Mouse (Mus musculus) gonadal fat pad, adult 2 months (tissue): ENCODE measurements around the gene Yipf4. TPM values are rescaled to one million over a fixed set of nuclear protein-coding genes. Genes with fewer than 3 reads are reported as not detected.

Experiments used
- DNase-seq: peaks from one replicate; pipeline ENCODE4 v3.0.0-alpha.2; 2012; ENCODE audit warnings: low read depth
- polyA plus RNA-seq: library from polyadenylated mRNA; depleted of rRNA; stranded (reverse); fragments of >200 nt; gene quantifications from 2 replicates; pipeline ENCODE4 v1.2.3, GENCODE M21; 2012; rRNA removed

Yipf4 gene
- polyA plus RNA-seq, 1 experiment: 30.0 TPM

DNA sequence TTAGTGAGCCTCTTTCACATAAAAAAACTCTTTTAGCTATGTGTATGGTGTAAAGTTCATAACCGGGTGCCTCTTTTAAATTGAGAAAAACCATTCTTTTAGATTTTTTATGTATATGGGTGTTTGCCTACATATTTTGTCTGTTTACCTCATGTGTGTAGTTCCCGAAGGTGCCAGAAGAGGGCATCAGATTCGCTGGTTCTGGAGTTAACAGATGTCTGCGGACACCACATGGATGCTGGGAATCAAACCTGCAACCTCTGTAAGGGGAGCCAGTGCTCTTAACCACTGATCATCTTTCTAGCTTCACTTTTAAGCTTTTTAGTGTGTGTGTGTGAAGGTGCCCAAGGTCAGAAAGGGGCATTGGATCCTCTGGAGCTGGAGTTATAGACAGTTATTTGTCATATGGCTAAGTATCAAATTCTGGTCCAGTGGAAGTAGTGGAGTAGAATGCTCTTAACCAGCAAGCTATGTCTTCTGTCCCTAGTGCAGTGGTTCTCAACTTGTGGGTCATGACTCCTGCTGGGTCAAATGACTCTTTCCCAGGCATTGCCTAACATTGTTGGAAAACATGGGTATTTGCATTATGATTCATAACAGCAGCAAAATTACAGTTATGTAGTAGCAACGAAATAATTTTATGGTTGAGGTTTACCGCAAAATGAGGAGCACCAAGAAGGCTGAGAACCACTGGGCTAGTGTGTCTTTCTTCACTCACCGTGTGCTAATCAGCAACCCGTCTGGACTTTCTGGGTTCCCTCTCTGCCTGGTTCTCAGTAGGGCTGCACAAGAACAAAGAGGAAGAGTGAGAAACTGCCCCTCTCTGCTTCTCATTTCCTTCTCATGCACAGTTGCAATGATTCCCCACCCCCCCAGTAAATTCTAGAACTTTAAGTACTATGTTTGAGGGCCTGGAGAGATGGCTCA, 33.8 kb downstream of the Yipf4 start:
- no peak for DNase-seq

DNA sequence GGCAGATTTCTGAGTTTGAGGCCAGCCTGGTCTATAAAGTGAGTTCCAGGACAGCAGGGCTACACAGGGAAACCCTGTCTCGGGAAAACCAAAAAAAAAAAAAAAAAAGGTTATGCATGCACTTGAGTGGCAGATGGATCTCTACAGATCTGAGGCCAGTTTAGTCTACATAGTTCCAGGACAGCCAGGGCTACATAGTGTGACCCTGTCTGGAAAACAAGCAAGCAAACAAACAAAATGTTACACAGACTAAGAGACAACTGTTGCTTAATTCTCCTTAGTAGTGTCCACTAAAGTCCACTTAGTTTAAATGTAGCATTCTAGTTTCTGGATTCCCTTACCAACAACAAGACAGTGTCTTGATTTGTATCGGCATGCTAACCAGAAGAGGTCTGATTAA, 36.8 kb downstream of the Yipf4 start:
- DNase-seq: no peak

- no peak for DNase-seq
These were observed 37.7 kb downstream of the Yipf4 start for GRCm38 (mm10) chr17:74526806-74527653.

GRCm38 (mm10) chr17:74527729-74528607, 38.7 kb downstream of the Yipf4 start, which contains the start of gene Birc6:
Gene Birc6 (plus strand): TSS chr17:74528295.
- peak; percentile 84 for DNase-seq

- no peak for DNase-seq
These were observed 39.6 kb downstream of the Yipf4 start for GRCm38 (mm10) chr17:74528648-74529532.

DNA sequence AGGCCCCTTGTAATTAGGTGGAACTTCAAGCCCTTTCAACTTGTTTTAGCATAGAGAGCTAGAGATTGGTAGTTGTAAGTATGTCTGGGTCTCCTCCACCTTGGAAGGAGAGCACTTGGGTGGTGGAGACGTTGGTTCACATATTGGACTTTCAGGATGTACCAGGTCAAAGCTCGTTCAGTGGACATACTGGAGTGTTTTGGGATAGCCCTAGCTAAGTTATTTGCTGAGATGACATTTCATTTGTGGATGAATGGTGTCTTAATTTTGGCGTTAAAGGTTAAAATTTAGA, 40.2 kb downstream of the Yipf4 start:
- no peak for DNase-seq

DNA sequence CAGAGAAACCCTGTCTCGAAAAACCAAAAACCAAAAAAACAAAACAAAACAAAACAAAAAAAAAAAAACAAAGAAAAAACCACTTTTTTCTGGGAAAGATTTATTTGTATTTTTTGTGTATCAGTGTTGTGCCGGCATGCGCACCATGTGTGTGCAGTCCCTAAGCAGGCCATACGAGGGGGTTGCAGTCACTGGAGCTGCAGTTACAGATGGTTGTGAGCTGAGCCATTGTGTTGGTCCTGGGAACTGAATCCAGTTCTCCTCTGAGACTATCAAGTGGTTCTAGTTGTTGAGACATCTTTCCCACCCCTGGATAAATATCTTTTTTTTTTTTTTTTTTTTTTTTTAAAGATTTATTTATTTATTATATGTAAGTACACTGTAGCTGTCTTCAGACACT, 45.7 kb downstream of the Yipf4 start:
- no peak for DNase-seq

DNA sequence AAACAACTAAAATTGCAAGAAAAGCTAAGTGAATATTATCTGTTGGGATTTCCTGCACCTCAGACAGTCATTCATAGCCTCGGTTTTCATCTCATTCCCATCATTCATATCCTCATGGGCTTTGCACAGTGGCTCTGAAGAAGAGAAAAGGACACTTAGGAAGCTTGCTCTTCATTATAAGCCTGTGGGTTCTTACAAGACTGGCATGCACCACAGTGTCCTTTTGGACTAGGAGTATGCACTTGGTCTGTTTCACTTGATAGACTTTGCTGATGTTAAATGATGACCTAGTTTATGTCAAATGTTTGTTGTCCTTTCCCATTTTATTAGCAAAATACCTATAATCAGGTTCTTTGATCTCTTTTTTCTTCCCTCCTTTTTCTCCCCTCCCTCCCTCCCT, 48.2 kb downstream of the Yipf4 start:
- no peak for DNase-seq

- DNase-seq: no peak
These were observed 54.3 kb downstream of the Yipf4 start for GRCm38 (mm10) chr17:74543615-74544014.

Other genes starting within 250 kb of the Yipf4 start
- gene Memo1, start 194.0 kb upstream of the Yipf4 start, polyA plus RNA-seq: 30.0 and 47.4 TPM in 2 replicates
- 40.7 and 44.8 TPM in 2 replicates for gene Dpy30, start 165.5 kb upstream of the Yipf4 start, polyA plus RNA-seq
- 6.0 and 7.3 TPM in 2 replicates for gene Spast, start 150.5 kb upstream of the Yipf4 start, polyA plus RNA-seq
- gene Slc30a6, start 93.9 kb upstream of the Yipf4 start, polyA plus RNA-seq: 22.5 and 24.1 TPM in 2 replicates
- 0.15 and 0.24 TPM in 2 replicates for gene Nlrc4, start 30.4 kb upstream of the Yipf4 start, polyA plus RNA-seq
- 77.5 and 85.6 TPM in 2 replicates for gene Birc6, start 38.8 kb downstream of the Yipf4 start, polyA plus RNA-seq
- gene Ttc27, start 228.2 kb downstream of the Yipf4 start, polyA plus RNA-seq: 4.7 and 5.6 TPM in 2 replicates